Mouse (Mus musculus) lung, embryonic 16.5 days (tissue): ENCODE data around the gene Gngt2. TPM values are rescaled to one million over a fixed set of nuclear protein-coding genes. Genes with fewer than 3 reads are reported as not detected.
"Not testable (repeated sequence)": the region's sequence is repeated elsewhere in the genome, so short reads cannot be mapped to it uniquely, and the experiment has no call there.

Source experiments
- ATAC-seq: fragments of 200-750 bp; cut with Nextera tagmentation; 2 replicates; pipeline ENCODE4 v1.8.0; 2017; ENCODE audit warnings: low read depth, mild to moderate bottlenecking, moderate library complexity
- H3K27ac ChIP-seq: fragments of 300-500 bp; sonication (generic); 2 replicates; pipeline ENCODE4 v1.5.1; 2014; ENCODE audit warnings: mild to moderate bottlenecking, control low read depth, low read length
- H3K27me3 ChIP-seq: fragments of 300-500 bp; sonication (generic); 2 replicates; pipeline ENCODE4 v1.6.1; 2014; ENCODE audit warnings: low read depth, low read length, mixed read lengths; ENCODE audit not compliant: control insufficient read depth, insufficient read depth
- H3K36me3 ChIP-seq: fragments of 300-500 bp; sonication (generic); 2 replicates; pipeline ENCODE4 v1.6.1; 2014; ENCODE audit warnings: low read length; ENCODE audit not compliant: control insufficient read depth, insufficient read depth
- H3K4me1 ChIP-seq: fragments of 300-500 bp; sonication (generic); replicated peaks from 2 replicates; pipeline ENCODE4 v1.6.1; 2014; ENCODE audit warnings: low read length, mixed read lengths; ENCODE audit not compliant: control insufficient read depth, insufficient read depth
- H3K4me2 ChIP-seq: fragments of 300-500 bp; sonication (generic); 2 replicates; pipeline ENCODE4 v1.6.1; 2014; ENCODE audit warnings: low read depth, low read length, control low read depth
- H3K4me3 ChIP-seq: fragments of 300-500 bp; sonication (generic); 2 replicates; pipeline ENCODE4 v1.5.1; 2014; ENCODE audit warnings: mild to moderate bottlenecking, low read length, control low read depth
- H3K9ac ChIP-seq: fragments of 300-500 bp; sonication (generic); 2 replicates; pipeline ENCODE4 v1.6.1; 2014; ENCODE audit warnings: low read length, control low read depth
- H3K9me3 ChIP-seq: fragments of 300-500 bp; sonication (generic); 2 replicates; pipeline ENCODE4 v1.6.1; 2016; ENCODE audit warnings: low read length; ENCODE audit not compliant: control insufficient read depth
- WGBS: fragments of 180-500 bp; shearing (Covaris S2); extraction: QIAGEN DNeasy Blood & Tissue Kit; methylation state at CpG from one replicate; pipeline ENCODE4 v1.1.7; 2014; 5-methylcytosine and 5-hydroxymethylcytosine counted together
- polyA plus RNA-seq: library from polyadenylated mRNA; unstranded; fragments of >200 nt; fragmentation: Nextera tagmentation; extraction: Ambion mirVana; gene quantifications from 2 replicates; pipeline ENCODE4 v1.2.1, GENCODE M21; 2015

Gngt2 gene
- polyA plus RNA-seq, 1 experiment from 2014 or later: 21.7 TPM

- peak overlapping the region; percentile 82 for H3K4me3 ChIP-seq
- peaks cover 16% of the 10 kb centered on the region for H3K4me1 ChIP-seq
- H3K27ac ChIP-seq: no peak overlapping the region
- H3K4me2 ChIP-seq: peak overlapping the region; percentile 87
- no peaks in the 10 kb centered on the region for H3K27me3 ChIP-seq
- peak overlapping the region; percentile 76 for H3K9ac ChIP-seq
- no peaks in the 10 kb centered on the region for H3K9me3 ChIP-seq
- H3K36me3 ChIP-seq: no peaks in the 10 kb centered on the region
- ATAC-seq: no peak
- WGBS: 11% methylated on average over 3 of the region's 3 CpGs
Observed at GRCm38 (mm10) chr11:95860071-95860490, 23.1 kb downstream of the Gngt2 start.

GRCm38 (mm10) chr11:95861397-95861796 lies 24.4 kb downstream of the Gngt2 start:
- Histone ChIP-seq H3K4me1 (peaks cover 16% of the 10 kb centered on the region), H3K36me3 (no peaks in the 10 kb centered on the region), H3K9me3 (no peaks in the 10 kb centered on the region), H3K9ac (no peak overlapping the region), H3K4me2 (no peak overlapping the region), H3K4me3 (no peak overlapping the region), H3K27me3 (no peaks in the 10 kb centered on the region), H3K27ac (no peak overlapping the region)
- 94% methylated on average over 8 of the region's 8 CpGs for WGBS
- no peak for ATAC-seq

GRCm38 (mm10) chr11:95869442-95869841 lies 32.4 kb downstream of the Gngt2 start:
- WGBS: 58% methylated on average over 4 of the region's 4 CpGs
- H3K36me3 ChIP-seq: no peaks in the 10 kb centered on the region
- no peak overlapping the region for H3K4me2 ChIP-seq
- no peaks in the 10 kb centered on the region for H3K4me1 ChIP-seq
- no peak for ATAC-seq
- H3K4me3 ChIP-seq: no peak overlapping the region
- no peak overlapping the region for H3K27ac ChIP-seq
- H3K9me3 ChIP-seq: no peaks in the 10 kb centered on the region
- H3K9ac ChIP-seq: no peak overlapping the region
- no peaks in the 10 kb centered on the region for H3K27me3 ChIP-seq

- WGBS: 49% methylated on average over 6 of the region's 6 CpGs
- Histone ChIP-seq H3K4me1 (no peaks in the 10 kb centered on the region), H3K9me3 (no peaks in the 10 kb centered on the region), H3K9ac (no peak overlapping the region), H3K27me3 (no peaks in the 10 kb centered on the region), H3K4me2 (no peak overlapping the region), H3K27ac (no peak overlapping the region), H3K36me3 (no peaks in the 10 kb centered on the region), H3K4me3 (no peak overlapping the region)
- no peak for ATAC-seq
Observed at GRCm38 (mm10) chr11:95869918-95870470, 33.0 kb downstream of the Gngt2 start.

GRCm38 (mm10) chr11:95875804-95876203 lies 38.8 kb downstream of the Gngt2 start:
- no peaks in the 10 kb centered on the region for H3K27me3 ChIP-seq
- no peak overlapping the region for H3K4me2 ChIP-seq
- H3K4me3 ChIP-seq: no peak overlapping the region
- no peaks in the 10 kb centered on the region for H3K9me3 ChIP-seq
- H3K36me3 ChIP-seq: no peaks in the 10 kb centered on the region
- no peak overlapping the region for H3K27ac ChIP-seq
- no peak overlapping the region for H3K9ac ChIP-seq
- H3K4me1 ChIP-seq: no peaks in the 10 kb centered on the region
- 30% methylated on average over 9 of the region's 9 CpGs for WGBS
- no peak for ATAC-seq

- H3K4me1 ChIP-seq: no peaks in the 10 kb centered on the region
- no peaks in the 10 kb centered on the region for H3K9me3 ChIP-seq
- H3K27me3 ChIP-seq: no peaks in the 10 kb centered on the region
- H3K4me3 ChIP-seq: no peak overlapping the region
- H3K4me2 ChIP-seq: no peak overlapping the region
- WGBS: 19% methylated on average over 7 of the region's 7 CpGs
- no peak overlapping the region for H3K9ac ChIP-seq
- no peak for ATAC-seq
- no peaks in the 10 kb centered on the region for H3K36me3 ChIP-seq
- H3K27ac ChIP-seq: no peak overlapping the region
Observed at GRCm38 (mm10) chr11:95876296-95876695, 39.3 kb downstream of the Gngt2 start.

GRCm38 (mm10) chr11:95879861-95880260 lies 42.8 kb downstream of the Gngt2 start:
- WGBS: 57% methylated on average over 2 of the region's 2 CpGs

GRCm38 (mm10) chr11:95890462-95891051 lies 53.5 kb downstream of the Gngt2 start:
- Histone ChIP-seq H3K9ac (no peak overlapping the region), H3K27ac (no peak overlapping the region), H3K4me1 (no peaks in the 10 kb centered on the region), H3K36me3 (no peaks in the 10 kb centered on the region), H3K4me3 (no peak overlapping the region), H3K4me2 (no peak overlapping the region), H3K9me3 (no peaks in the 10 kb centered on the region), H3K27me3 (no peaks in the 10 kb centered on the region)
- ATAC-seq: no peak
- WGBS: 59% methylated on average over 2 of the region's 2 CpGs

More at GRCm38 (mm10) chr11:95879861-95880260, 42.8 kb downstream of the Gngt2 start:
- H3K4me3 ChIP-seq, H3K36me3 ChIP-seq, H3K27me3 ChIP-seq, H3K4me2 ChIP-seq, H3K27ac ChIP-seq, H3K9me3 ChIP-seq, H3K4me1 ChIP-seq, ATAC-seq, H3K9ac ChIP-seq: not testable (repeated sequence)
